Mouse (Mus musculus) hindbrain, postnatal 0 days (tissue): ENCODE measurements around the gene Slc25a27. TPM values are rescaled to one million over a fixed set of nuclear protein-coding genes. Genes with fewer than 3 reads are reported as not detected.

Experiments used
- ATAC-seq: fragments of 200-750 bp; cut with Nextera tagmentation; 2 replicates; pipeline ENCODE4 v1.8.0; 2017; ENCODE audit warnings: mild to moderate bottlenecking, moderate TSS enrichment, moderate library complexity
- DNase-seq: peaks from one replicate; pipeline ENCODE4 v3.0.0-alpha.2; 2015; ENCODE audit warnings: low spot score
- H3K27ac ChIP-seq: fragments of 300-500 bp; sonication (generic); 2 replicates; pipeline ENCODE4 v1.5.1; 2014; ENCODE audit warnings: mild to moderate bottlenecking
- H3K27me3 ChIP-seq: fragments of 300-500 bp; sonication (generic); 2 replicates; pipeline ENCODE4 v1.6.1; 2014; ENCODE audit warnings: low read length, mixed read lengths; ENCODE audit not compliant: insufficient read depth
- H3K36me3 ChIP-seq: fragments of 300-500 bp; sonication (generic); 2 replicates; pipeline ENCODE4 v1.6.1; 2014; ENCODE audit warnings: low read length, mixed read lengths; ENCODE audit not compliant: insufficient read depth
- H3K4me1 ChIP-seq: fragments of 300-500 bp; sonication (generic); 2 replicates; pipeline ENCODE4 v1.6.1; 2014; ENCODE audit warnings: antibody characterized with exemption, low read length, mixed read lengths; ENCODE audit not compliant: insufficient read depth
- H3K4me2 ChIP-seq: fragments of 300-500 bp; sonication (generic); 2 replicates; pipeline ENCODE4 v1.6.1; 2014; ENCODE audit warnings: low read depth, mild to moderate bottlenecking, low read length, moderate library complexity, mixed read lengths
- H3K4me3 ChIP-seq: fragments of 300-500 bp; sonication (generic); 2 replicates; pipeline ENCODE4 v1.5.1; 2014; ENCODE audit warnings: low read length
- H3K9ac ChIP-seq: fragments of 300-500 bp; sonication (generic); replicated peaks from 2 replicates; pipeline ENCODE4 v1.6.1; 2014; ENCODE audit warnings: mild to moderate bottlenecking, low read length, moderate library complexity, mixed read lengths
- H3K9me3 ChIP-seq: fragments of 300-500 bp; sonication (generic); 2 replicates; pipeline ENCODE4 v1.6.1; 2016; ENCODE audit warnings: low read length, mixed read lengths
- CTCF ChIP-seq: IDR thresholded peaks from 2 replicates; pipeline ENCODE4 v1.5.1; 2016; ENCODE audit warnings: antibody characterized with exemption, control low read depth, low read depth
- WGBS: fragments of 180-500 bp; shearing (Covaris S2); extraction: QIAGEN DNeasy Blood & Tissue Kit; methylation state at CpG from one replicate; pipeline ENCODE4 v1.1.7; 2014; 5-methylcytosine and 5-hydroxymethylcytosine counted together
- polyA plus RNA-seq: library from polyadenylated mRNA; unstranded; fragments of >200 nt; fragmentation: Nextera tagmentation; extraction: Ambion mirVana; gene quantifications from 2 replicates; pipeline ENCODE4 v1.2.1, GENCODE M21; 2015
- total RNA-seq: library from RNA; depleted of rRNA; stranded (reverse); fragments of >200 nt; gene quantifications from 2 replicates; pipeline ENCODE4 v1.2.3, GENCODE M21; 2014; rRNA removed

Slc25a27 gene
- total RNA-seq (41.8 and 45.1 TPM in 2 replicates), polyA plus RNA-seq (70.6 and 71.4 TPM in 2 replicates)

DNA sequence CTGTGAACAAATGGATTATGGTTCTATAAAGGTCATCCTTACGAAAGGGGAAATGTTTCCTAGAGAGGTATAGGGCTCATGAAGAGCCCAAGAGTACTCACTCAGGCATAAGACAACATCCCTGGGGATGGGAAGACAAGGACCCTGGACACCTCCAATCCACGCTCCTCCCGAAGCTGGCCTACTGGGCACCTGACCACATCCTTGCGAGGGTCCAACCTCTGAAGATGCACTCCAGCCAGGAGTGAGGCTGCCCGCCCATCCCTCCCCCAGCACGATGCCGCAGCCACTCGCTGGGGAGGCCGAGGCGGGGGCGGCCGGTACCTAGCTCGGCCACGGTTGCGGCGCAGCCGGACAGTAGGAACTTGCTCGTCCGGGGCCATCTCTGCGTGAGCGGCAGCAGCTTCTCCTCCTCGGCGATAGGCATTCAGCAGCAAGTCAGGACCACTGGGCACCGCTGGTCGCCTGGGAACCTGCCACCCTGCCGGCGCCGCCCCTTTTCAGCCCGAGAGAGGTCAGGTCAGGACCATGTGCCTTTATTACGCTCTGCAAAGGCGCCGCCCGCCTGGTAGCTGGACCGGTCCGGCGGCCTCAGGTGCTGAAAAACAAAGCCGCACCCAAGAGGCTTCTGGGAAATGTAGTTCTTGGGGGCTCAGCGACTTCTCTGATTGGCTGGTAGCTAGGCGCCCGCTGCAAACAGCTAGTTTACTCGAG is at the start of gene Slc25a27:
Slc25a27 (minus strand) TSS at position 639 of the 714 bp plus-strand sequence.
- TF ChIP-seq CTCF: no peak
- peak within 1 kb of the TSS; percentile 77 for H3K27ac ChIP-seq
- no peaks in the 10 kb centered on the region for H3K27me3 ChIP-seq
- H3K9ac ChIP-seq: peak within 1 kb of the TSS; percentile 87
- H3K4me3 ChIP-seq: peak within 1 kb of the TSS; percentile 93
- ATAC-seq (peak; percentile 96), DNase-seq (peak; percentile 96)
- no peaks in the 10 kb centered on the region for H3K36me3 ChIP-seq
- peaks cover 10% of the 10 kb centered on the region; the same call in 1 of the 2 replicates for H3K4me1 ChIP-seq
- under 1% methylated on average over 39 of the region's 41 CpGs for WGBS
- H3K9me3 ChIP-seq: no peaks in the 10 kb centered on the region
- H3K4me2 ChIP-seq: peak within 1 kb of the TSS; percentile 83

DNA sequence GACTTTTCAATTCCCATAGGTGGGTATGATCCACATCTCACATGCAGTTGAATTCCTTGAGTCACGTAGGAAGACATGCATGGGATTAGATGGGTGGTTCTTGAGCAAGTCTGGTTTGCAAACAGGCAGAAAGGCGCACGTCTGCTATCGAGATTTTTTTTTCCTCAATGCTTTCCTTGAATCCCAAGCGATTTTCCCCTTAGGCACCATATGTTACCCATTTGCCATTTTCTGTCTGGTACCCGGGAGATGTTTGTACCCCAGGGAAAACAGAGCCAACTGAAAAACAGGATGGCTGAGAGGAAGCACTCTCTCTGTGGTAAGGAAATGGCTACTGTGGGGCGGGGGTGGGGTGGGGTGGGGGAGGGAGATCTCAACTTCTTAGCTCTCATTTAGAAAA is 49.6 kb upstream of the Slc25a27 start:
- H3K4me2 ChIP-seq: no peak overlapping the region
- no peak for TF ChIP-seq CTCF
- H3K27me3 ChIP-seq: no peaks in the 10 kb centered on the region
- no peak for DNase-seq
- no peak for ATAC-seq
- no peaks in the 10 kb centered on the region for H3K4me1 ChIP-seq
- no peaks in the 10 kb centered on the region for H3K9me3 ChIP-seq
- no peak overlapping the region for H3K4me3 ChIP-seq
- no peak overlapping the region for H3K9ac ChIP-seq
- H3K36me3 ChIP-seq: no peaks in the 10 kb centered on the region
- WGBS: 71% methylated on average over 7 of the region's 7 CpGs
- H3K27ac ChIP-seq: no peak overlapping the region

DNA sequence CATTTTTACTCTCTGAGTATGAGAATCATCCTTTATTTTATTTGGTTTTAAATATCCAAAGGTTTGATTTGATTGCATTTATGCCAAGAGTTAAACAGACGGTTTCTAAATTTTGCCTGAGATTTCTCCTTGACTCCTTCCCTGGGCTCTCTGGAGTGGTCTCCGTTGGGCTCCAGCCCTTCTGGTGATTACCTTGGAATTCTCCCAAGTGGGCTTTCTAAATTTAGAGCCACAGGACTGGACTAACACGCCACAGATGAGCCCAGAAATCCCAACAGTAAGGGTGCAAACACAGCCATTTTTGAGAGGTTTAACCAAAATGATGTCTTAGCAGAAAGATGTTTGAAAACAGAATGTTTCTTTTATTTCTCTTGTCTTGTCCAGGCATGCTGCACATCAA is 47.2 kb upstream of the Slc25a27 start:
- no peaks in the 10 kb centered on the region for H3K9me3 ChIP-seq
- DNase-seq: peak; percentile 6
- WGBS: 50% methylated on average over 3 of the region's 3 CpGs
- H3K4me2 ChIP-seq: no peak overlapping the region
- H3K4me3 ChIP-seq: no peak overlapping the region
- no peak for ATAC-seq
- H3K36me3 ChIP-seq: no peaks in the 10 kb centered on the region
- H3K4me1 ChIP-seq: no peaks in the 10 kb centered on the region
- no peak for TF ChIP-seq CTCF
- H3K27me3 ChIP-seq: no peaks in the 10 kb centered on the region
- H3K9ac ChIP-seq: no peak overlapping the region
- no peak overlapping the region for H3K27ac ChIP-seq

DNA sequence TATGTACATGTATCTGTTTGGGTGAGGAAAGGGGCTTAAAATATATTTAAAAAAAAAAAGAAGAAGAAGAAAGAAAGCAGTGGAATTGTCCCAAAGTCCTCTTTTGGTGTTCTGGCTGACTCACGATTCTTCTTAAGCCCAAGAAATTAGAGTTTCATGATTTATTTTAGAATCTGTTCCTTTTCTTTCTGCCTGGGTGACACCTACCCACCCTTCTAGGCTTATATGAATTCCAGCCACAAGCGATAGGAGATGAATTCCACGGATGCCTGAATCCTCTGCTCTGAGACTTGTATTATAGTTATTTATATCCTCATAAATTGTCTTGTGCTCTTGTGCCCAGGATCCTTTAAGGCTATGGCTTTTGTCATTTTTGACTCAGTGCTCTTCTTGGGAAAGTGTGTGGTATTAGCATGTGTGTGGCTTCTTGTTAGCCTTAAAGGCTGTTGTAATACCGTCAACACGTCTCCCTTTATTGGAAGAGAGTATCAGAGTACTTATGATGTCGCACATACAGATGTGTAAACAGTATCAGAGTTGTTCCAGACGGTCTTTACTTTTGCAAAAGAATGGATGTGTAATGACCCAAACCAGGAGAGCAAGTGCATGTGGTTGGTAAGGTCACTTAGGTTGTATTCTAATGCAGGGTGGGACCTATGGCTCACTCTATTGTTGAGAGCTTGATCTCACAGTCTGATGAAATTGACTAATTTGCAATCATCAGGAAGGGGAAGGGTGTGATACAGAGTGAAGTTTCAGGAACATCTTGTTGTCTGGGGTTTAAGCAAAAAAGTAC is 44.7 kb upstream of the Slc25a27 start:
- ATAC-seq: no peak
- no peaks in the 10 kb centered on the region for H3K4me1 ChIP-seq

DNA sequence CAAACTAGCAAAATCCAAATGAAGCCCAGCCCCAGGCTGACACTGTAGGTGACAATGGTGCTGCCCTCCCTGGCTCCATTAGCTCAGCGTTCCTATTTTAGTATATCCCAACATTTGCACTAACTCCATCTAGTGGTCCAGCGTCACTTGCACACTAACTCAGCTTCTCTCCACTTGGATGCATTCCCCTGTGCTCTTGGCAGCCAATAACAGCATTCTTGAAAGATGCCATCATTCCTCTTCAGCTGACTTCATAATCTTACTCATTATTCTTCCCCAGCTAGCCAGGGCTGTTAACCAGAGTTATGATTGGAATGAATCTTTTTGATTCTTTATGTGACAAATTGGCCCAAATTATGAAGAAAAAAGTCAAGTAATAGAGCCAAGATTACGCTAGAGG is 40.2 kb upstream of the Slc25a27 start:
- Histone ChIP-seq H3K27me3 (no peaks in the 10 kb centered on the region), H3K27ac (no peak overlapping the region), H3K9ac (no peak overlapping the region), H3K4me1 (no peaks in the 10 kb centered on the region), H3K9me3 (no peaks in the 10 kb centered on the region), H3K4me2 (no peak overlapping the region), H3K4me3 (no peak overlapping the region), H3K36me3 (no peaks in the 10 kb centered on the region)
- 78% methylated on average over 3 of the region's 3 CpGs for WGBS
- no peak; the same call in 1 of the 2 replicates for TF ChIP-seq CTCF
- ATAC-seq (no peak), DNase-seq (no peak)

More for the DNA sequence above, 44.7 kb upstream of the Slc25a27 start:
- Histone ChIP-seq H3K4me3 (no peak overlapping the region), H3K9ac (no peak overlapping the region), H3K9me3 (no peaks in the 10 kb centered on the region), H3K4me2 (no peak overlapping the region), H3K36me3 (no peaks in the 10 kb centered on the region), H3K27ac (no peak overlapping the region), H3K27me3 (no peaks in the 10 kb centered on the region)
- 89% methylated on average over 7 of the region's 7 CpGs for WGBS
- DNase-seq: no peak
- no peak for TF ChIP-seq CTCF

DNA sequence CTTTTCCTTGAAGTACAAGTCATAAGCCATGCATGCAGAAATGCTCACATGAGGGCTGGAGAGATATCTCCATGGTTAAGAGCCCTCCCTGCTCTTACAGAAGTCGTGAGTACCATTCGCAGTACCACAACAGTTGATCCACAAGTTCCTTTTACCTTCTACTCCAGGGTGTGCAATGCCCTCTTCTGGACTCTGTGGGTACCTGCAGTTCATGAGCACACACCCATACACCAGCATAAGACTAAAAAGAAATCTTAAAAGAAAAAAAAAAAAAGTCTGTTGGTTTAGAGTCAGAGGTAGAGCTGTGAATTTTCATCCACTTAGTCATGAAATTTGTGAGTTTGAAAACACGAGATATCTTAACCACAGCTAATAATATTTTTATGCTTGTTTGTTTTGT is 39.7 kb upstream of the Slc25a27 start:
- DNase-seq (no peak), ATAC-seq (no peak)
- 0 out of 2 replicates have a peak, but pooled peaks have one; percentile 2 for TF ChIP-seq CTCF
- Histone ChIP-seq H3K36me3 (no peaks in the 10 kb centered on the region), H3K9ac (no peak overlapping the region), H3K27me3 (no peaks in the 10 kb centered on the region), H3K27ac (no peak overlapping the region), H3K4me1 (no peaks in the 10 kb centered on the region), H3K9me3 (no peaks in the 10 kb centered on the region), H3K4me2 (no peak overlapping the region), H3K4me3 (no peak overlapping the region)
- WGBS: 95% methylated on average over 3 of the region's 3 CpGs
